Mouse (Mus musculus) kidney, postnatal 36 days (tissue): ENCODE results near the gene Med13l.

Source experiments
- DNase-seq, 2 experiments: peaks; one replicate each; pipeline ENCODE4 v3.0.0; 2021 to 2022; ENCODE audit warnings: mixed read lengths in 2 of 2

The Med13l gene

GRCm38 (mm10) chr5:118595901-118596300, 35.4 kb downstream of the Med13l start:
- peak; percentile 32 to 60 for DNase-seq

- DNase-seq: peak; percentile 60 to 81
These were observed 36.1 kb downstream of the Med13l start for GRCm38 (mm10) chr5:118596452-118597092.

GRCm38 (mm10) chr5:118598601-118599000, 38.1 kb downstream of the Med13l start:
- DNase-seq: no peak

- no peak for DNase-seq
These were observed 41.0 kb downstream of the Med13l start for GRCm38 (mm10) chr5:118601452-118601851.

GRCm38 (mm10) chr5:118602706-118603105, 42.2 kb downstream of the Med13l start:
- no peak for DNase-seq

GRCm38 (mm10) chr5:118605424-118606067, 45.1 kb downstream of the Med13l start:
- no peak for DNase-seq

GRCm38 (mm10) chr5:118606636-118607035, 46.2 kb downstream of the Med13l start:
- peak; percentile 41 to 67 for DNase-seq

- DNase-seq: no peak
These were observed 47.4 kb downstream of the Med13l start for GRCm38 (mm10) chr5:118607900-118608299.

GRCm38 (mm10) chr5:118610468-118610867, 50.0 kb downstream of the Med13l start:
- DNase-seq: no peak

- no peak for DNase-seq
These were observed 52.6 kb downstream of the Med13l start for GRCm38 (mm10) chr5:118612956-118613631.

- peak in 1 of 2 experiments; percentile 63 for DNase-seq
These were observed 53.2 kb downstream of the Med13l start for GRCm38 (mm10) chr5:118613704-118614103.

GRCm38 (mm10) chr5:118614116-118614515, 53.6 kb downstream of the Med13l start:
- peak; percentile 72 to 82 for DNase-seq

- DNase-seq: no peak
These were observed 54.1 kb downstream of the Med13l start for GRCm38 (mm10) chr5:118614571-118614981.

GRCm38 (mm10) chr5:118618963-118619610, 58.6 kb downstream of the Med13l start:
- DNase-seq: no peak

GRCm38 (mm10) chr5:118619801-118620200, 59.3 kb downstream of the Med13l start:
- DNase-seq: no peak

GRCm38 (mm10) chr5:118620330-118620910, 59.9 kb downstream of the Med13l start:
- no peak for DNase-seq

GRCm38 (mm10) chr5:118621877-118622276, 61.4 kb downstream of the Med13l start:
- no peak for DNase-seq

GRCm38 (mm10) chr5:118622346-118622745, 61.9 kb downstream of the Med13l start:
- no peak for DNase-seq

- no peak for DNase-seq
These were observed 63.3 kb downstream of the Med13l start for GRCm38 (mm10) chr5:118623797-118624196.

GRCm38 (mm10) chr5:118627630-118628029, 67.2 kb downstream of the Med13l start:
- DNase-seq: no peak

GRCm38 (mm10) chr5:118628211-118628610, 67.7 kb downstream of the Med13l start:
- no peak for DNase-seq

- DNase-seq: no peak
These were observed 71.9 kb downstream of the Med13l start for GRCm38 (mm10) chr5:118632346-118632745.

GRCm38 (mm10) chr5:118633106-118633505, 72.6 kb downstream of the Med13l start:
- DNase-seq: no peak
